Mouse (Mus musculus) lung, embryonic 14.5 days (tissue): ENCODE results near the gene Grin3b. TPM values are rescaled to one million over a fixed set of nuclear protein-coding genes. Genes with fewer than 3 reads are reported as not detected.

Source experiments
- ATAC-seq: fragments of 200-750 bp; cut with Nextera tagmentation; 2 replicates; pipeline ENCODE4 v1.8.0; 2017; ENCODE audit warnings: mild to moderate bottlenecking, moderate TSS enrichment, moderate library complexity; ENCODE audit not compliant: insufficient read depth
- DNase-seq: peaks from one replicate; pipeline ENCODE4 v3.0.0-alpha.2; 2015
- H3K27ac ChIP-seq: fragments of 300-500 bp; sonication (generic); 2 replicates; pipeline ENCODE4 v1.5.1; 2014; ENCODE audit warnings: low read depth, mild to moderate bottlenecking, moderate library complexity
- H3K27me3 ChIP-seq: fragments of 300-500 bp; sonication (generic); 2 replicates; pipeline ENCODE4 v1.6.1; 2014; ENCODE audit warnings: low read length, control low read depth; ENCODE audit not compliant: insufficient read depth
- H3K36me3 ChIP-seq: fragments of 300-500 bp; sonication (generic); 2 replicates; pipeline ENCODE4 v1.6.1; 2014; ENCODE audit warnings: control low read depth; ENCODE audit not compliant: insufficient read depth
- H3K4me1 ChIP-seq: fragments of 300-500 bp; sonication (generic); 2 replicates; pipeline ENCODE4 v1.6.1; 2014; ENCODE audit warnings: antibody characterized with exemption, control low read depth; ENCODE audit not compliant: insufficient read depth
- H3K4me2 ChIP-seq: fragments of 300-500 bp; sonication (generic); 2 replicates; pipeline ENCODE4 v1.6.1; 2014; ENCODE audit warnings: mild to moderate bottlenecking
- H3K4me3 ChIP-seq: fragments of 300-500 bp; sonication (generic); 2 replicates; pipeline ENCODE4 v1.5.1; 2014; ENCODE audit warnings: low read depth, low read length
- H3K9ac ChIP-seq: fragments of 300-500 bp; sonication (generic); 2 replicates; pipeline ENCODE4 v1.6.1; 2014
- H3K9me3 ChIP-seq: fragments of 300-500 bp; sonication (generic); 2 replicates; pipeline ENCODE4 v1.6.1; 2016; ENCODE audit warnings: low read depth, low read length, control low read depth
- CTCF ChIP-seq: IDR thresholded peaks from 2 replicates; pipeline ENCODE4 v1.5.1; 2016; ENCODE audit warnings: antibody characterized with exemption, low read depth
- WGBS: fragments of 180-500 bp; shearing (Covaris S2); extraction: QIAGEN DNeasy Blood & Tissue Kit; methylation state at CpG from one replicate; pipeline ENCODE4 v1.1.7; 2014; 5-methylcytosine and 5-hydroxymethylcytosine counted together
- polyA plus RNA-seq: library from polyadenylated mRNA; unstranded; fragments of >200 nt; fragmentation: Nextera tagmentation; extraction: Ambion mirVana; gene quantifications from 2 replicates; pipeline ENCODE4 v1.2.1, GENCODE M21; 2014

Gene Grin3b
- polyA plus RNA-seq, 1 experiment from 2014 or later, result 0.41 TPM

- no peak for DNase-seq
- Histone ChIP-seq H3K4me2 (no peak overlapping the region), H3K27ac (no peak overlapping the region)
Measured at GRCm38 (mm10) chr10:79930826-79931186, 39.7 kb upstream of the Grin3b start.

GRCm38 (mm10) chr10:79931797-79932196, 38.7 kb upstream of the Grin3b start:
- H3K4me2 ChIP-seq, result peak overlapping the region; percentile 10; the same call in 1 of the 2 replicates
- no peaks in the 10 kb centered on the region for H3K9me3 ChIP-seq
- DNase-seq, result no peak
- H3K9ac ChIP-seq, result no peak overlapping the region
- no peaks in the 10 kb centered on the region for H3K27me3 ChIP-seq
- TF ChIP-seq CTCF, result no peak
- WGBS, result 70% methylated on average over 9 of the region's 9 CpGs
- peaks cover 35% of the 10 kb centered on the region for H3K4me1 ChIP-seq
- peaks cover 38% of the 10 kb centered on the region for H3K36me3 ChIP-seq
- ATAC-seq, result no peak
- H3K4me3 ChIP-seq, result 0 out of 2 replicates have a peak overlapping the region, but pooled peaks have one; percentile 3
- peak overlapping the region; percentile 73; the same call in 1 of the 2 replicates for H3K27ac ChIP-seq

More at GRCm38 (mm10) chr10:79930826-79931186, 39.7 kb upstream of the Grin3b start:
- Histone ChIP-seq H3K4me3 (no peak overlapping the region), H3K36me3 (peaks cover 35% of the 10 kb centered on the region), H3K9me3 (no peaks in the 10 kb centered on the region), H3K9ac (no peak overlapping the region), H3K27me3 (no peaks in the 10 kb centered on the region), H3K4me1 (peaks cover 27% of the 10 kb centered on the region)
- no peak for ATAC-seq
- no peak for TF ChIP-seq CTCF
- 88% methylated on average over 16 of the region's 16 CpGs for WGBS

- H3K27ac ChIP-seq, result peak overlapping the region; percentile 73
- peaks cover 44% of the 10 kb centered on the region for H3K4me1 ChIP-seq
- peak overlapping the region; percentile 31 for H3K4me2 ChIP-seq
- no peak overlapping the region for H3K9ac ChIP-seq
- peaks cover 44% of the 10 kb centered on the region for H3K36me3 ChIP-seq
- no peaks in the 10 kb centered on the region for H3K27me3 ChIP-seq
- DNase-seq, result peak; percentile 91
- H3K9me3 ChIP-seq, result no peaks in the 10 kb centered on the region
- peak; percentile 32; the same call in 1 of the 2 replicates for TF ChIP-seq CTCF
- 15% methylated on average over 8 of the region's 8 CpGs for WGBS
- H3K4me3 ChIP-seq, result no peak overlapping the region
- ATAC-seq, result peak; percentile 72
Measured at GRCm38 (mm10) chr10:79932736-79933135, 37.8 kb upstream of the Grin3b start.

GRCm38 (mm10) chr10:79933145-79933679, 37.3 kb upstream of the Grin3b start:
- no peak for TF ChIP-seq CTCF
- no peak for ATAC-seq
- H3K9ac ChIP-seq, result no peak overlapping the region

GRCm38 (mm10) chr10:79933861-79934260, 36.7 kb upstream of the Grin3b start:
- H3K36me3 ChIP-seq, result peaks cover 50% of the 10 kb centered on the region
- ATAC-seq (no peak), DNase-seq (no peak)
- no peak overlapping the region for H3K9ac ChIP-seq
- peak overlapping the region; percentile 69; the same call in 1 of the 2 replicates for H3K27ac ChIP-seq
- H3K4me1 ChIP-seq, result peaks cover 42% of the 10 kb centered on the region
- H3K9me3 ChIP-seq, result no peaks in the 10 kb centered on the region
- WGBS, result 71% methylated on average over 6 of the region's 6 CpGs
- no peak for TF ChIP-seq CTCF
- peak overlapping the region; percentile 21; the same call in 1 of the 2 replicates for H3K4me2 ChIP-seq
- H3K4me3 ChIP-seq, result no peak overlapping the region
- H3K27me3 ChIP-seq, result no peaks in the 10 kb centered on the region

More at GRCm38 (mm10) chr10:79933145-79933679, 37.3 kb upstream of the Grin3b start:
- Histone ChIP-seq H3K4me3 (no peak overlapping the region), H3K27me3 (no peaks in the 10 kb centered on the region), H3K27ac (peak overlapping the region; percentile 73), H3K36me3 (peaks cover 49% of the 10 kb centered on the region), H3K9me3 (no peaks in the 10 kb centered on the region), H3K4me2 (peak overlapping the region; percentile 31; the same call in 1 of the 2 replicates), H3K4me1 (peaks cover 44% of the 10 kb centered on the region)
- no peak for DNase-seq
- WGBS, result 58% methylated on average over 9 of the region's 9 CpGs

- no peak overlapping the region for H3K4me3 ChIP-seq
- no peaks in the 10 kb centered on the region for H3K9me3 ChIP-seq
- peak overlapping the region; percentile 69; the same call in 1 of the 2 replicates for H3K27ac ChIP-seq
- no peak overlapping the region for H3K9ac ChIP-seq
- 43% methylated on average over 13 of the region's 13 CpGs for WGBS
- peaks cover 38% of the 10 kb centered on the region for H3K4me1 ChIP-seq
- DNase-seq, result peak; percentile 79
- H3K27me3 ChIP-seq, result no peaks in the 10 kb centered on the region
- peak; percentile 53 for ATAC-seq
- H3K36me3 ChIP-seq, result peaks cover 50% of the 10 kb centered on the region
- TF ChIP-seq CTCF, result no peak
- peak overlapping the region; percentile 21; the same call in 1 of the 2 replicates for H3K4me2 ChIP-seq
Measured at GRCm38 (mm10) chr10:79934272-79934721, 36.2 kb upstream of the Grin3b start.

- Histone ChIP-seq H3K4me2 (no peak overlapping the region), H3K27ac (no peak overlapping the region), H3K36me3 (peaks cover 50% of the 10 kb centered on the region), H3K4me3 (no peak overlapping the region), H3K9ac (no peak overlapping the region), H3K27me3 (no peaks in the 10 kb centered on the region), H3K4me1 (peaks cover 36% of the 10 kb centered on the region), H3K9me3 (no peaks in the 10 kb centered on the region)
- WGBS, result 88% methylated on average over 16 of the region's 16 CpGs
- ATAC-seq (no peak), DNase-seq (no peak)
- TF ChIP-seq CTCF, result no peak
Measured at GRCm38 (mm10) chr10:79934794-79935569, 35.5 kb upstream of the Grin3b start.
